Mouse (Mus musculus): ENCODE measurements around the gene Abr. TPM values are rescaled to one million over a fixed set of nuclear protein-coding genes. Genes with fewer than 3 reads are reported as not detected.
A peak's percentile ranks its signal among the peaks of the same experiment; 100 is the strongest.

Gene Abr
- polyA plus RNA-seq, 1 experiment from 2014 or later, result 30.7 TPM

GRCm38 (mm10) chr11:76589746-76590145 lies 32.4 kb downstream of the Abr start:
- Histone ChIP-seq H3K9me3 (replicated peaks; ENCODE audit: low read length) (no peaks in the 10 kb centered on the region), H3K9ac (ENCODE audit: low read depth, low read length) (no peak overlapping the region), H3K27me3 (ENCODE audit: insufficient read depth, low read length) (no peaks in the 10 kb centered on the region), H3K4me3 (replicated peaks; ENCODE audit: low read depth, low read length) (no peak overlapping the region), H3K4me1 (replicated peaks; ENCODE audit: insufficient read depth, low read length) (peaks cover 13% of the 10 kb centered on the region), H3K4me2 (ENCODE audit: low read length) (no peak overlapping the region), H3K27ac (no peak overlapping the region), H3K36me3 (ENCODE audit: insufficient read depth, low read length) (no peaks in the 10 kb centered on the region)
- DNase-seq (ENCODE audit: low spot score) (no peak), ATAC-seq (replicated peaks; ENCODE audit: low FRiP score, low read depth) (no peak)
- 75% methylated on average over 5 of the region's 5 CpGs for WGBS
- TF ChIP-seq CTCF (IDR thresholded peaks at IDR 0.05; ENCODE audit: low read depth), result no peak

- Histone ChIP-seq H3K27me3 (ENCODE audit: insufficient read depth, low read length) (no peaks in the 10 kb centered on the region), H3K4me3 (replicated peaks; ENCODE audit: low read depth, low read length) (no peak overlapping the region), H3K9ac (ENCODE audit: low read depth, low read length) (no peak overlapping the region), H3K9me3 (replicated peaks; ENCODE audit: low read length) (no peaks in the 10 kb centered on the region), H3K4me2 (ENCODE audit: low read length) (no peak overlapping the region), H3K36me3 (ENCODE audit: insufficient read depth, low read length) (no peaks in the 10 kb centered on the region), H3K27ac (no peak overlapping the region), H3K4me1 (replicated peaks; ENCODE audit: insufficient read depth, low read length) (peaks cover 10% of the 10 kb centered on the region)
- DNase-seq (ENCODE audit: low spot score) (peak; percentile 33), ATAC-seq (replicated peaks; ENCODE audit: low FRiP score, low read depth) (no peak)
- 53% methylated on average over 10 of the region's 10 CpGs for WGBS
- TF ChIP-seq CTCF (IDR thresholded peaks at IDR 0.05; ENCODE audit: low read depth), result no peak; the same call in 1 of the 2 replicates
Observed at GRCm38 (mm10) chr11:76588632-76589485, 33.3 kb downstream of the Abr start.

- no peak for TF ChIP-seq CTCF (IDR thresholded peaks at IDR 0.05; ENCODE audit: low read depth)
- no peak for ATAC-seq (replicated peaks; ENCODE audit: low FRiP score, low read depth)
- 73% methylated on average over 2 of the region's 2 CpGs for WGBS
- no peak overlapping the region for H3K27ac ChIP-seq
- H3K27me3 ChIP-seq (ENCODE audit: insufficient read depth, low read length), result no peaks in the 10 kb centered on the region
- no peak overlapping the region for H3K4me3 ChIP-seq (replicated peaks; ENCODE audit: low read depth, low read length)
- H3K4me1 ChIP-seq (replicated peaks; ENCODE audit: insufficient read depth, low read length), result peaks cover 10% of the 10 kb centered on the region
- no peak for DNase-seq (ENCODE audit: low spot score)
- H3K9me3 ChIP-seq (replicated peaks; ENCODE audit: low read length), result no peaks in the 10 kb centered on the region
- H3K36me3 ChIP-seq (ENCODE audit: insufficient read depth, low read length), result no peaks in the 10 kb centered on the region
- H3K9ac ChIP-seq (ENCODE audit: low read depth, low read length), result no peak overlapping the region
- H3K4me2 ChIP-seq (ENCODE audit: low read length), result no peak overlapping the region
Observed at GRCm38 (mm10) chr11:76588032-76588431, 34.1 kb downstream of the Abr start.

DNA sequence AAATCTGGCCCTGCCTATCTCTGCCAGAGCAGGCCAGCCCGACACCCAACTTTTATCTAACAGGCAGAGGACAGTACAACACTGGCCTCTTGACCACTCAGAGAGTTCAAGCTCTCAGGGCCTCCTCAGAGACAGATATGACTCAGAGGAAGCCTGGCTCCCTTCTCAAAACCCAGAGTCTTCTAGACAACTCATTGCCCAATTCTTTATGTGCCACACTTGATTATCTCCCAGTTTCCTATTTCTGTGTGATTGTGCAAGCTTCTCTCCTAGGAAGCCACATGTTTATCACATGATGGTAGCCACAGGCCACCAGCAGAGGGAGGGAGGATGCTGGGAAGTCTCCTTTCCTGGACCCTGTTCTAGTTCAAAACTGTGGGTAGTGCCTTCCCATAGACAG lies 34.8 kb downstream of the Abr start:
- no peaks in the 10 kb centered on the region for H3K36me3 ChIP-seq (ENCODE audit: insufficient read depth, low read length)
- no peaks in the 10 kb centered on the region for H3K27me3 ChIP-seq (ENCODE audit: insufficient read depth, low read length)
- H3K4me3 ChIP-seq (replicated peaks; ENCODE audit: low read depth, low read length), result no peak overlapping the region
- ATAC-seq (replicated peaks; ENCODE audit: low FRiP score, low read depth) (no peak), DNase-seq (ENCODE audit: low spot score) (no peak)
- H3K4me2 ChIP-seq (ENCODE audit: low read length), result no peak overlapping the region
- peak overlapping the region; percentile 75 for H3K27ac ChIP-seq
- TF ChIP-seq CTCF (IDR thresholded peaks at IDR 0.05; ENCODE audit: low read depth), result peak; percentile 38; the same call in 1 of the 2 replicates
- no peaks in the 10 kb centered on the region for H3K9me3 ChIP-seq (replicated peaks; ENCODE audit: low read length)
- WGBS, result 88% methylated on average over 1 of the region's 1 CpGs
- no peak overlapping the region for H3K9ac ChIP-seq (ENCODE audit: low read depth, low read length)
- H3K4me1 ChIP-seq (replicated peaks; ENCODE audit: insufficient read depth, low read length), result peaks cover 10% of the 10 kb centered on the region

- TF ChIP-seq CTCF (IDR thresholded peaks at IDR 0.05; ENCODE audit: low read depth), result no peak
- no peaks in the 10 kb centered on the region for H3K36me3 ChIP-seq (ENCODE audit: insufficient read depth, low read length)
- no peaks in the 10 kb centered on the region for H3K9me3 ChIP-seq (replicated peaks; ENCODE audit: low read length)
- H3K4me1 ChIP-seq (replicated peaks; ENCODE audit: insufficient read depth, low read length), result peaks cover 10% of the 10 kb centered on the region
- peak overlapping the region; percentile 75 for H3K27ac ChIP-seq
- ATAC-seq (replicated peaks; ENCODE audit: low FRiP score, low read depth) (peak; percentile 77; the same call in 1 of the 2 replicates), DNase-seq (ENCODE audit: low spot score) (peak; percentile 92)
- H3K4me2 ChIP-seq (ENCODE audit: low read length), result no peak overlapping the region
- no peak overlapping the region for H3K4me3 ChIP-seq (replicated peaks; ENCODE audit: low read depth, low read length)
- no peak overlapping the region for H3K9ac ChIP-seq (ENCODE audit: low read depth, low read length)
- H3K27me3 ChIP-seq (ENCODE audit: insufficient read depth, low read length), result no peaks in the 10 kb centered on the region
- WGBS, result 6% methylated on average over 3 of the region's 3 CpGs
Observed at GRCm38 (mm10) chr11:76586119-76586518, 36.0 kb downstream of the Abr start.

DNA sequence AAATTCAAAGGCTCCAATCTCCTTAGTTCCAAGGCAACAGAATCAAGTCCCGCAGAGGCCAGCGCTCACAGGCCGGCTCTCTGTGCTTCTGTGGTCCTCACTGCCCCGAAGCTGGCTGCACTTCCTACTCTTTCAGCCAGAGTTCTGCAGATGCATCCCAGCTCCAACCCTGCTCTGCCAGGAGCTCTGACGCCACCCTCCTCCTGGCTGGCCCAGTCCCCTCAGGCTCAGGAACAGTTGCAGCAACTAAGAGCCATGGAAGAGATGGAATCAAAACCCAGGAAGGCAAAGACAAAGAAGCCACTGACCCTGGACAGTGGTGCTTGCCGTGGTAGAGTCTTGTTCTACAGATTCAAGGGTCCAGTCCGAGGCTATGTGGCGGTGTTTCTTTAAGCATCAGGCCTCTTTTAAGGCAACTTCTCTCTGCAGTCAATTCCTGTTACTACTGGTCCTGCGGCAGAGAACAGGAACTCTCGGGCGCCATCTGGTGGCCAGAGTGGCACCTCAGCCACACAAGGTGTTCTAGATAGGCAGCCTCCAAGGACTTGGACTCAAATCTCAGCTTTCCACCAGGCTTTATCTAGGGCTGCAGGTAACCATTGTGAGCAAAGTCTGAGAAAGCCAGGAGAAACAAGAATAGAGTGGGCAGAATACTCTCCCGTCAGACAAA lies 44.4 kb downstream of the Abr start:
- Histone ChIP-seq H3K9me3 (replicated peaks; ENCODE audit: low read length) (no peaks in the 10 kb centered on the region), H3K4me1 (replicated peaks; ENCODE audit: insufficient read depth, low read length) (no peaks in the 10 kb centered on the region), H3K36me3 (ENCODE audit: insufficient read depth, low read length) (no peaks in the 10 kb centered on the region), H3K4me3 (replicated peaks; ENCODE audit: low read depth, low read length) (no peak overlapping the region), H3K9ac (ENCODE audit: low read depth, low read length) (no peak overlapping the region), H3K27me3 (ENCODE audit: insufficient read depth, low read length) (no peaks in the 10 kb centered on the region), H3K4me2 (ENCODE audit: low read length) (no peak overlapping the region), H3K27ac (0 out of 2 replicates have a peak overlapping the region, but pooled peaks have one; percentile 37)
- WGBS, result 31% methylated on average over 12 of the region's 12 CpGs
- ATAC-seq (replicated peaks; ENCODE audit: low FRiP score, low read depth) (peak; percentile 46; the same call in 1 of the 2 replicates), DNase-seq (ENCODE audit: low spot score) (peak; percentile 91)
- peak; percentile 97 for TF ChIP-seq CTCF (IDR thresholded peaks at IDR 0.05; ENCODE audit: low read depth)

All from kidney, postnatal 0 days (tissue).